Mouse (Mus musculus): ENCODE measurements around the gene Dock3. TPM values are rescaled to one million over a fixed set of nuclear protein-coding genes. Genes with fewer than 3 reads are reported as not detected.
A peak's percentile ranks its signal among the peaks of the same experiment; 100 is the strongest.

The Dock3 gene
- polyA plus RNA-seq (2016; fragmentation: Nextera tagmentation; extraction: Ambion mirVana), result 0.65 and 1.0 TPM in 2 replicates

- Histone ChIP-seq H3K9me3 (no peaks in the 10 kb centered on the region), H3K4me2 (peak within 1 kb of the TSS; percentile 99), H3K4me1 (replicated peaks) (peaks cover 6% of the 10 kb centered on the region), H3K27me3 (peaks cover 80% of the 10 kb centered on the region), H3K9ac (replicated peaks) (peak within 1 kb of the TSS; percentile 56), H3K27ac (no peak within 1 kb of the TSS), H3K36me3 (no peaks in the 10 kb centered on the region), H3K4me3 (replicated peaks) (peak within 1 kb of the TSS; percentile 62)
- WGBS, result under 1% methylated on average over 69 of the region's 87 CpGs
- ATAC-seq (ENCODE audit: insufficient number of reproducible peaks, insufficient read depth, low FRiP score, low TSS enrichment, low read depth), result peak; percentile 75
Observed at GRCm38 (mm10) chr9:107231539-107232139, at the start of gene Dock3. Dock3 (minus strand) TSS chr9:107231909.

GRCm38 (mm10) chr9:107280322-107281027 is 48.8 kb upstream of the Dock3 start:
- WGBS, result 55% methylated on average over 13 of the region's 13 CpGs
- H3K4me3 ChIP-seq (replicated peaks), result no peak overlapping the region

GRCm38 (mm10) chr9:107279378-107280321 is 47.9 kb upstream of the Dock3 start:
- peak; percentile 78 for ATAC-seq (ENCODE audit: insufficient number of reproducible peaks, insufficient read depth, low FRiP score, low TSS enrichment, low read depth)
- H3K9ac ChIP-seq (replicated peaks), result peak overlapping the region; percentile 42

More at GRCm38 (mm10) chr9:107280322-107281027, 48.8 kb upstream of the Dock3 start:
- no peaks in the 10 kb centered on the region for H3K27me3 ChIP-seq
- H3K36me3 ChIP-seq, result no peaks in the 10 kb centered on the region
- H3K9me3 ChIP-seq, result no peaks in the 10 kb centered on the region
- no peak for ATAC-seq (ENCODE audit: insufficient number of reproducible peaks, insufficient read depth, low FRiP score, low TSS enrichment, low read depth)
- peak overlapping the region; percentile 45 for H3K4me2 ChIP-seq
- peak overlapping the region; percentile 42 for H3K9ac ChIP-seq (replicated peaks)
- peaks cover 18% of the 10 kb centered on the region for H3K4me1 ChIP-seq (replicated peaks)
- H3K27ac ChIP-seq, result peak overlapping the region; percentile 69; the same call in 1 of the 2 replicates

GRCm38 (mm10) chr9:107278527-107279377 is 47.0 kb upstream of the Dock3 start:
- Histone ChIP-seq H3K9ac (replicated peaks) (no peak overlapping the region), H3K9me3 (no peaks in the 10 kb centered on the region), H3K36me3 (no peaks in the 10 kb centered on the region), H3K4me2 (no peak overlapping the region), H3K27ac (no peak overlapping the region), H3K4me1 (replicated peaks) (peaks cover 18% of the 10 kb centered on the region), H3K4me3 (replicated peaks) (no peak overlapping the region), H3K27me3 (no peaks in the 10 kb centered on the region)
- no peak for ATAC-seq (ENCODE audit: insufficient number of reproducible peaks, insufficient read depth, low FRiP score, low TSS enrichment, low read depth)
- WGBS, result 56% methylated on average over 8 of the region's 8 CpGs

More at GRCm38 (mm10) chr9:107279378-107280321, 47.9 kb upstream of the Dock3 start:
- peak overlapping the region; percentile 45 for H3K4me2 ChIP-seq
- no peaks in the 10 kb centered on the region for H3K27me3 ChIP-seq
- 17% methylated on average over 16 of the region's 16 CpGs for WGBS
- H3K9me3 ChIP-seq, result no peaks in the 10 kb centered on the region
- H3K4me1 ChIP-seq (replicated peaks), result peaks cover 18% of the 10 kb centered on the region
- H3K36me3 ChIP-seq, result no peaks in the 10 kb centered on the region
- H3K4me3 ChIP-seq (replicated peaks), result peak overlapping the region; percentile 1; the same call in 1 of the 2 replicates
- peak overlapping the region; percentile 69 for H3K27ac ChIP-seq

- no peaks in the 10 kb centered on the region for H3K36me3 ChIP-seq
- H3K27me3 ChIP-seq, result no peaks in the 10 kb centered on the region
- no peak overlapping the region for H3K27ac ChIP-seq
- H3K4me1 ChIP-seq (replicated peaks), result peaks cover 23% of the 10 kb centered on the region
- H3K4me2 ChIP-seq, result no peak overlapping the region
- WGBS, result 50% methylated on average over 4 of the region's 4 CpGs
- no peak overlapping the region for H3K9ac ChIP-seq (replicated peaks)
- H3K4me3 ChIP-seq (replicated peaks), result no peak overlapping the region
- H3K9me3 ChIP-seq, result no peaks in the 10 kb centered on the region
- no peak for ATAC-seq (ENCODE audit: insufficient number of reproducible peaks, insufficient read depth, low FRiP score, low TSS enrichment, low read depth)
Observed at GRCm38 (mm10) chr9:107278126-107278525, 46.4 kb upstream of the Dock3 start.

GRCm38 (mm10) chr9:107277603-107278002 is 45.9 kb upstream of the Dock3 start:
- H3K27me3 ChIP-seq, result no peaks in the 10 kb centered on the region
- no peak overlapping the region for H3K4me3 ChIP-seq (replicated peaks)
- no peaks in the 10 kb centered on the region for H3K36me3 ChIP-seq
- no peak for ATAC-seq (ENCODE audit: insufficient number of reproducible peaks, insufficient read depth, low FRiP score, low TSS enrichment, low read depth)
- H3K9ac ChIP-seq (replicated peaks), result no peak overlapping the region
- peaks cover 23% of the 10 kb centered on the region for H3K4me1 ChIP-seq (replicated peaks)
- 79% methylated on average over 7 of the region's 7 CpGs for WGBS
- no peaks in the 10 kb centered on the region for H3K9me3 ChIP-seq
- H3K27ac ChIP-seq, result no peak overlapping the region
- no peak overlapping the region for H3K4me2 ChIP-seq

GRCm38 (mm10) chr9:107275710-107276109 is 44.0 kb upstream of the Dock3 start:
- Histone ChIP-seq H3K9me3 (no peaks in the 10 kb centered on the region), H3K4me3 (replicated peaks) (no peak overlapping the region), H3K4me2 (no peak overlapping the region), H3K27me3 (no peaks in the 10 kb centered on the region), H3K4me1 (replicated peaks) (peaks cover 23% of the 10 kb centered on the region), H3K9ac (replicated peaks) (no peak overlapping the region), H3K36me3 (no peaks in the 10 kb centered on the region), H3K27ac (no peak overlapping the region)
- WGBS, result 89% methylated on average over 5 of the region's 5 CpGs
- ATAC-seq (ENCODE audit: insufficient number of reproducible peaks, insufficient read depth, low FRiP score, low TSS enrichment, low read depth), result no peak

GRCm38 (mm10) chr9:107274751-107275150 is 43.0 kb upstream of the Dock3 start:
- ATAC-seq (ENCODE audit: insufficient number of reproducible peaks, insufficient read depth, low FRiP score, low TSS enrichment, low read depth), result no peak
- WGBS, result 42% methylated on average over 6 of the region's 6 CpGs

GRCm38 (mm10) chr9:107273184-107273583 is 41.5 kb upstream of the Dock3 start:
- Histone ChIP-seq H3K27me3 (no peaks in the 10 kb centered on the region), H3K4me2 (no peak overlapping the region), H3K4me1 (replicated peaks) (peaks cover 5% of the 10 kb centered on the region; the same call in 1 of the 2 replicates), H3K9me3 (no peaks in the 10 kb centered on the region), H3K36me3 (no peaks in the 10 kb centered on the region), H3K27ac (no peak overlapping the region), H3K9ac (replicated peaks) (no peak overlapping the region), H3K4me3 (replicated peaks) (no peak overlapping the region)
- 74% methylated on average over 10 of the region's 10 CpGs for WGBS
- no peak for ATAC-seq (ENCODE audit: insufficient number of reproducible peaks, insufficient read depth, low FRiP score, low TSS enrichment, low read depth)

More at GRCm38 (mm10) chr9:107274751-107275150, 43.0 kb upstream of the Dock3 start:
- Histone ChIP-seq H3K4me2 (no peak overlapping the region), H3K27ac (no peak overlapping the region), H3K9me3 (no peaks in the 10 kb centered on the region), H3K4me3 (replicated peaks) (no peak overlapping the region), H3K36me3 (no peaks in the 10 kb centered on the region), H3K27me3 (no peaks in the 10 kb centered on the region), H3K9ac (replicated peaks) (no peak overlapping the region), H3K4me1 (replicated peaks) (peaks cover 15% of the 10 kb centered on the region)

- Histone ChIP-seq H3K4me3 (replicated peaks) (no peak overlapping the region), H3K27ac (no peak overlapping the region), H3K4me1 (replicated peaks) (peaks cover 5% of the 10 kb centered on the region; the same call in 1 of the 2 replicates), H3K36me3 (no peaks in the 10 kb centered on the region), H3K4me2 (no peak overlapping the region), H3K27me3 (no peaks in the 10 kb centered on the region), H3K9me3 (no peaks in the 10 kb centered on the region), H3K9ac (replicated peaks) (no peak overlapping the region)
- WGBS, result 55% methylated on average over 4 of the region's 4 CpGs
- ATAC-seq (ENCODE audit: insufficient number of reproducible peaks, insufficient read depth, low FRiP score, low TSS enrichment, low read depth), result no peak
Observed at GRCm38 (mm10) chr9:107272284-107272683, 40.6 kb upstream of the Dock3 start.

Measured in limb, embryonic 12.5 days (tissue).